Mouse (Mus musculus) CH12F3 (cell line): ENCODE measurements around the gene Sarm1.

ENCODE experiments used
- in situ Hi-C: fragments of 300-500 bp; cut with MboI; formaldehyde crosslinking; loops from 2 replicates; pipeline ENCODE4 v1.14.3; 2020; ENCODE audit warnings: low sequenced_read_pairs

Gene Sarm1

DNA sequence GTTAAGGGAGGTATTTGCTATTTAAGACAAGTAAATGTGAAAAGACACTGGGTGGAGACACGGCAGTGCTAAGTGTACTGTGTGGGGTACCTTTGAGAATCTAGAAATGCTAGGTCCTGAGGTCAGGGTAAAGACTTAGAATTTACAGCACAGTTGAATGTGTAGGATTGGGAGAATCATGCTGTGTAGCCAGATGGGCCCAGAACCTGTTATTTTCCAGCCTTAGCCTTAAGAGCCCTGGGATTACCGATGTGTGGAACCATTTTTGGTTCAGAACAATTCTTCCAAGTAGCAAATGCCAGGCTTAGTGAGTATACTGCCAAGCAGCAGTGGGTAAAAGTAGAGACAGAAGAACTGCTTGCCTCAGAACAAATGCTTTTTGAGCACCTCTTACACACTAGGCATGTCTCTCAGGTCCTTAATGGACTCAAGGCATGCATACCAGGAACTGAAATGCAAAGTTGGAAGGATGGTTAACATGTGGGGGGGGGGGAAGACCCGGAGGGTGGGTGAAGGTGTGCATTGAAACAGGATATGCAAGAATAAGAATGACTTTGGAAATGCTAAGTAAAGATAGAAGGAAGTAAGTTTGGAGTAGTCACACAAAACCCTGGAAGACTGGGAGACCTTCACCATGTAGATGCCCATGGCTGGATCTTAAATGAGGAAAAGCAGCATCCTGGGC is 15.7 kb upstream of the Sarm1 start:
- in situ Hi-C loops: no loop called here

GRCm38 (mm10) chr11:78512025-78512957 is 14.7 kb upstream of the Sarm1 start, which contains the start of the genes Tmem199 and Poldip2:
Gene Tmem199, minus strand, starts transcription at chr11:78512172.
Gene Poldip2, plus strand, starts transcription at chr11:78512193.
- in situ Hi-C loops: no loop called here

DNA sequence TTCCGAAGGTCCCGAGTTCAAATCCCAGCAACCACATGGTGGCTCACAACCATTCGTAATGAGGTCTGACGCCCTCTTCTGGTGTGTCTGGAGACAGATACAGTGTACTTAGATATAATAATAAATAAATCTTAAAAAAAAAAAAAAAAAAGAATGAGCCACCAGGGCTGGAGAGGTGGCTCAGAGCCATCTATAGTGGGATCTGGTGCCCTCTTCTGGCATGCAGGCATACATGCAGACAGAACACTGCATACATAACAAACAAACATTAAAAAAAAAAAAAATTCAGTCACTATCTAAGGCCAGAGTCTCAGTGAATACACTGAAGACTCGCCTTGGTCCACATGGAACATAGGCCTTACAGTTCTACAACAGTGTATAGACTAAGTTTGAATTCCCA is 11.6 kb upstream of the Sarm1 start:
- in situ Hi-C loops: no loop called here

- in situ Hi-C loops: no loop called here
These were observed 7.9 kb upstream of the Sarm1 start for GRCm38 (mm10) chr11:78505430-78505829.

DNA sequence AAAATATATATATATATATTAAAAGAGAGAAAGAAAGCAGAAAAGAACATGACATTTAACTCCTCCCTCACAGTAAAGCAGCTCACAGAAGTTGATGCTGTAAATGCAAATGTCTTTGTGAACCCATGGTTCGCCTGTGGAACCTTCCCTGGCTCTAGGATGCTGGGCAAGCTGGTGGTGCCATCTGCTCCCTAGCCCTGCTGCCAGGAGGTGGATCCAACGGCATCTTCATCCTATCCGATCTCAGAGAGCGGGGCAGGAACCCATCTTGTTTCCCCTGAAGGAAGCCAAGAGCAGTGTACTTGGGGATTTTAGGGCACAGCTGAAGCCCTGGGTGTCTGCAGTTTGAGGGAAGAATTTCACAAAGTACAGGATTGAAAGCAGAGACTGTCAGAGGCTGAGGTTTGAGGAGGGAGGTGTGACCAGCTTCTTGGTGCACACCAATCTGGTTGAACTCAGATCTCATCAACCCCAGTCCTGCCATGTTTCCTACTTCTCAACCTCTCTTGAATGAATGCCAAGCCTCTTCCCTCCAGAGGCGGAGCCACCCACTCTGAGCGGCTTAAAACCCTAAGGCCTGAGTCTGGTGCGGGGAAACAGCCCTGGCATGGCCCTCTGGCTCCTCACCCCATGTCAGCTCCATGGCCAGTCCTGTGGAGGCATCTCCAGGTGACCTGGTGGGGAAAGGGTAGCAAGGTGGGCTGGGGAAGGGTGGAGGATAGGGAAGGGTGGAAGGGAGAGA is 5.5 kb upstream of the Sarm1 start, which contains the start of gene Sebox:
Gene Sebox (plus strand): TSS at position 539 of the 742 bp plus-strand sequence.
- in situ Hi-C loops: no loop called here

GRCm38 (mm10) chr11:78501529-78501928 is 4.0 kb upstream of the Sarm1 start:
- in situ Hi-C loops: no loop called here

GRCm38 (mm10) chr11:78500623-78501202 is 3.2 kb upstream of the Sarm1 start:
- in situ Hi-C loops: no loop called here

DNA sequence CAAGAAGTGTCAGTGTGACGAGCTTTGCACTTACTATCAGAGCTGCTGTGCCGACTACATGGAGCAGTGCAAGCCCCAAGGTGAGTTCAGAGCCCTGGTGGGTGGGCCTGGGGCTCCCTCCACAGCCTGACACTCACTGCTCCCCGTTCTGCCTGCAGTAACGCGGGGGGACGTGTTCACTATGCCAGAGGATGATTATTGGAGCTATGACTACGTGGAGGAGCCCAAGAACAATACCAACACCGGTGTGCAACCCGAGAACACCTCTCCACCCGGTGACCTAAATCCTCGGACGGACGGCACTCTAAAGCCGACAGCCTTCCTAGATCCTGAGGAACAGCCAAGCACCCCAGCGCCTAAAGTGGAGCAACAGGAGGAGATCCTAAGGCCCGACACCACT is 2.0 kb upstream of the Sarm1 start:
- in situ Hi-C loops: no loop called here

DNA sequence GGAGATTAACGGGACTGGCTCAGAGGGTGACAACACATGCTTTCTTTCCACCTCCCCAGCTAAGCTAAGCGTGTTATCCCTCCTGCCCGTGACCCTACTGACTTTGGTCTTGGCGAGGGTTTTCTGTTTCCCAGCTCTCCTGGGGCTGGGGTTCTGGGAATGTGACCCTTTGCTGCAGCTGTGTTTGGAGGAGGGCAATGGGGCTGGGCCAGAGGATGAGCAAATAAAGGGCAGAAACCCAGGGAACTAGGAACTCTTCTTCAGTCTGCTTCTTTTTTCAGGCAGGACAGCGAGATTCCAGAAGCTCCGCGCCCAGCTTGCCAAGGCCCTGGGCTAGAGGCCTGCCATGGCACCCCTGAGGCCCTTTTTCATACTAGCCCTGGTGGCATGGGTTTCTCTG is 1.4 kb upstream of the Sarm1 start, which contains the start of gene Vtn:
Gene Vtn (plus strand): TSS at position 88 of the 400 bp plus-strand sequence.
- in situ Hi-C loops: no loop called here

DNA sequence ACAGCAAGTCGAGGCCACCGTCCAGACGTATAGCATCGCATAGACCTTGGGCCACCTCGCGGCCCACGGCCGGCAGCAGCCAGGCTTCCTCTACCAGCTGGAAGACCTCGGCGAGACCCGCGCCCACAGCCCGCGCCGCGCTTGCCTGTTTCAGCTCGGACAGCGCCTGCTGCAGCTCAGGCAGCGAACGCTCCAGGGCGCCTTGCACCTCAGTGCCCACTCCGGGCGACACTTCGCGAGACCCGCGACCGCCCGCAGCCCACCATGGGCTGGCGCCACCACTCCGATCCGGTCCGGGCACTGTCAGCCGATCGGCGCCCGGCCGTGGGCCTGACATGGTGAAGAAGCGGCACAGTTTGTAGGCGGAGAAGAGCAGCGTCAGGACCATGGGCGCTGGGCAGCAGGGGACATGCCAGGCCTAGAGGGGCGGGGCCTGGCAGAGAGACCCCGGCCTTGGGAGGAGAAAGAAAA is 448 bp downstream of the Sarm1 start:
- in situ Hi-C loops: no loop called here

GRCm38 (mm10) chr11:78495904-78496303 is 1.6 kb downstream of the Sarm1 start:
- in situ Hi-C loops: no loop called here

DNA sequence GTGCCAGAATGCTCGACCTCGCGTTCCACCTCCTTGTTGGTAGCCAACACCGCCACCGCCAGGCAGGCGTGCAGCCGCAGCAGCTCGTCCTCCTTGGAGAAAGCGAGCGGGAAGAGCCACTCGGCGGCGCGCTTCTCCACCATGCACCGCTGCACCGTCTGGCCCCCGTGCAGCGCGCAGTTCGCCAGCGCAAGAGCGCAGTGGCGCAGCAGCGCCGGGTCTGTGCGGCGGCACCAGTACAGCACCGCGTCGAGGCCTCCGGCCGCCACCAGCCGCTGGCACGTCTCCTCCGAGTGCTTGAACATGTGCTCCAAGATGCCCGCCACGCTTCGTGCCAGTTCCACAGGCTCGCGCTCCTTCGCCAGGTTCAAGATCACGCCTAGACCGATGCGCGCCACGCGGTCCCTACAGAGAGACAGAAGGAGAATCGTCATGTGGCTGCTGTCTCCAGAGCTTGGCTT is 6.7 kb downstream of the Sarm1 start:
- in situ Hi-C loops: no loop called here

- in situ Hi-C loops: no loop called here
These were observed 9.4 kb downstream of the Sarm1 start for GRCm38 (mm10) chr11:78488168-78488567.

- in situ Hi-C loops: no loop called here
These were observed 13.9 kb downstream of the Sarm1 start for GRCm38 (mm10) chr11:78483639-78484038.

DNA sequence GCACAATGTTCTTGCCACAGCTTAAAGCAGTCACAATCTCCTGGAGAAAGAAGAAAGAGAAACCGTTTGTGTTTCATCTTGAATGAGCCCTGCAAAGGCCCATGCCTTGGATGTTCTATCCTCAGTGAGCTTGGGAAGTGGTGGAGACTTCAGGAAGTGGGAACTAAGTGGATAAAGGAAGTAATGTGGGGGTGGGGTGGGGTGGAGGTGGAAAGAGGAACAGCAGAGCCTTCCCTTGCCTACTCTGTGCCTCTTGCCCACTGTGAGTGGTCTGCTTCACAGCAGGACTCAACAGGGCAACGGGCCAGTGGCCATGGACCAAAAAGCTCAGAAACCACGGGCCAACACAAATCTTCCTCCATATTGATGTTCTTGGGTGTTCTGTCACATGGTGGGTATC is 22.3 kb downstream of the Sarm1 start:
- in situ Hi-C loops: no loop called here

DNA sequence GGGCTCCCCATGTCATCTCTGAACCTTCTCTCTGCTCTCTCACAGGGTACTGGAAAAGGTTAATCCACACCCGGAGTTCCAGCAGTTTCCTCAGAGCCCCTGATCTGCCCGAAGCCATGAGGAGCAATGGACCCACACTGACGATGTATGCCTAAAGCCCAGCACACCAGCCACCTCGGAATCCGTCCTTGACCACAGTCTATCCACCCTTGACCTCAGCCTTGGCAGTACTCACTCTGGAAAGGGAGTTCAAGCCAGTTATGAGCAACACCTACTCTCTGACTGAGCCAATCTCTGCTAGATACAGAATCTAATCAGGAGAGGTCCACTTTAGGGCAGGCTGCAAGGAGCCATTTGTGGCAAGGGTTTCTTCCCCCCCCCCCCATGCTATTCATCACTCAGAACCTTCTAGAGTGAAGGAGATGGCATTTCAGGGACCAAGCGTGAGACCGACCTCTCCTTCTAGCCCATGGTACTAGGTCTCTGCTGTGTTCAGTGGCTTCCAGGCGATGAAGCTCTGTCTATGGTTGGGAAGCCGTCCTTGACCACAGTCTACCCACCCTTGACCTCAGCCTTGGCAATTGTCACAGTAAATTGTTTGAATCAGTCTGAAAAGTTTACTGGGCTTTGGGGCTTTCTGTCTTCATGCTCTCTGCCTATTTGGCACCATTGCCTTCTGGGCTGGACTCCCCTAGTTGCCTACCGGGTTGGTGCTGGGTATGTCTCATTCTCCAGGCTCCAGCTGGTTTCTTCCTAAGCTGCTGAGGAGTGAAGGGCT is 26.0 kb downstream of the Sarm1 start:
- in situ Hi-C loops: no loop called here

GRCm38 (mm10) chr11:78467932-78468331 is 29.6 kb downstream of the Sarm1 start:
- in situ Hi-C loops: no loop called here

DNA sequence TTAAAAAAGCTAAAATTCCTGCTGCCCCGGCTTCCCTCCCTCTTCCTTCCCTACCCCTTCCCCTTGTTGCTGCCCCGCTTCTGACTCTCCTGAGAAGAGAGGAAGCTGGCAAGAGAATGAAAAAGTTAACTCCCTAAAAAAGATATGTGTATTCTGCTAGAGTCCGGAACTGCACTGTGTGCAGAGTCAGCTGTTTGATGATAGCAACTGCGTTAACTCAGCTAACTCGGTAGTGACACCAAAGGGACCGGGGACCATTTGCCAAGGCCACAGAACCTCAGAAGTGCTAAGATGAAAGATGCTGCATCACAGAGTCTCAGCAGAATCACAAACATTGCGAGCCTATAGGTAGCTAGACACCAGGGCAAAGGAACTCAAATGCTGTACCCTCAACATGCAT is 30.0 kb downstream of the Sarm1 start:
- in situ Hi-C loops: no loop called here

DNA sequence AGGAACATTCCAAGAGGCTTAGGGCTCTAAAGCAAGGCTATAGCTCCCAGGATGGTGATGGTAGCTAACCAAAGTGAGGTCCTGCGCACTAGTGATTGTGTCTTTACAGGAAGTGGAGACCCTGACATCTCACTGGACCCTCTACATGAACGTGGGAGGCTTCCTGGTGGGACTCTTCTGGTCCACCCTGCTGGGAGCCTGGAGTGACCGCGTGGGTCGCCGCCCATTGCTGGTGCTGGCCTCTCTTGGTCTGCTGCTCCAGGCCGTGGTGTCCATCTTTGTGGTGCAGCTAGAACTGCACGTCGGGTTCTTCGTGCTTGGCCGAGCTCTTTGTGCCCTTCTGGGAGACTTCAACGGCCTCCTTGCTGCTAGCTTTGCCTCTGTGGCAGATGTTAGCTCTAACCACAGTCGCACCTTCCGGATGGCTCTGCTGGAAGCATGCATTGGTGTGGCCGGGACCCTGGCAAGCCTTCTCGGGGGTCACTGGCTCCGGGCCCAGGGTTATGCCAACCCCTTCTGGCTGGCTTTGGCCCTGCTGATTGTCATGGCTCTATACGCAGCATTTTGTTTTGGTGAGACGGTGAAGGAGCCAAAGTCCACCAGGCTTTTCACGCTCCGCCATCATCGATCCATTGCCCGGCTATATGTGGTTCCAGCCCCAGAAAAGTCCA is 31.2 kb downstream of the Sarm1 start:
- in situ Hi-C loops: no loop called here
